Mouse (Mus musculus) WW6 (cell line): Measurements from ENCODE around the gene Hmga2.

Experiments
- DNase-seq: peaks from one replicate; pipeline ENCODE4 v3.0.0-alpha.2; 2013; ENCODE audit warnings: low read depth, low spot score

Gene Hmga2

DNA sequence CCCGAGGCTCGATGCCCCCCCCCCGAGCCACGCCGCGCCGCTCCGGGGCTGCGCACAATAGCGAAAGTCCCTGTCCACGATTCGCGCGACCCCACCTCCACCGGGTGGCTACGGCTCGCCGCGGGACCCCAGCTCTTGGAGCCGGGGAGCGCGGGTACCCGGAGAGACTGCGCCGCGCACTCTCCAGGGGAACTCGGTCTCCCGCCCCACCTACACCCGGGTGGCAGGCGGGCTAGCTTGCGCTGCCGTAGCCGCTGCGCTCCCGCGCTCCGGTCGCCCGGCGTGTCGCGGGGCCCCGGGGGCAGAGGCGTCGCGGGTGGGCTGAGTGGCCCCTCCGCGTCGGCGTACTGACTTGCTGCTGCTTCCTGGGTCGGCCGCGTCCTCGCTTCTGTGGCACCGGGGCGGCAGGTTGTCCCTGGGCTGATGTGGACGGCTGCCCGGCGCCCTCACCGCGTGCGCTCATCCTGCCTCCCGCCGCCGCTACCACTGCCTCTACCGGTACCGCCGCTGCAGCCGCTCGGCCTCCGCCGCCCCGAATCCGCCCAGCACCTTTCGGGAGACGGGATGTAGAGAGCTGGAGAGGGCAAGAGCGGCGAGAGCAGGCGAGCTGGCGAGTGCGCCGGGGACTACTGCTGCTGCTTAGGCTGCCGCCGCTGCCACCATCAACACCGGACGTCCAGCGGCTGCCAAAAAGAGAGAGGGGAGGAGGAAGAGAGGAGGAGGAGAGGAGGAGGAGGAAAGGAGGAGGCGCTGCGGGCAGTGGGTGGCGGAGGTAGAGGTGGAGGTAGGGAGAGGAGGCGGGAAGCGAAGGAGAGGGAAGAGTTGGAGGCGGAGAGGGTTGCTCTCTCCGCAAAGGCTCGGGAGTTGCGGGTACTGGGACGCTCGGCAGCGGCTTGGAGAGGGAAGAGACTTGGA lies at the start of gene Hmga2:
Gene Hmga2, minus strand, starts transcription at position 869 of the 915 bp plus-strand sequence.
- no peak for DNase-seq

DNA sequence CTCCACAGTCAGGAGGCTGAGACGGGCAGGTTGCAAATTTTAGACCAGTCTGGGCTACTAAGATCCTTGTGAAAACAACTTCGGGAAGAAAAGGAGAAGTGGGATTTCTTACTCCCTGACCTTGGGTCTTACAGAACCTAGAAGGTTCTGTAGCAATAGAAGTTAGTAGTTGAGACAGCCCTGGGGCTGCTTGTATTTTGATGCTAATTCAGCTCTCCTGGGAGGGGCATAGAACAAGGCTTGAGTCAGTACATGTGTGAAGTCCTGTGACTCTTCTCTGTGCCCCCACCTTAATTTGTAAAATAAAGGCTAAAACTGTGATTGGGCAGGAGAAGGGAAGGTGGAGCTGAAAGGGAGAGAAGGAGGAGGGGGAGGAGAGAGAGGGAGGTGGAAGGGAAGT lies 46.7 kb upstream of the Hmga2 start:
- DNase-seq, result peak; percentile 58

DNA sequence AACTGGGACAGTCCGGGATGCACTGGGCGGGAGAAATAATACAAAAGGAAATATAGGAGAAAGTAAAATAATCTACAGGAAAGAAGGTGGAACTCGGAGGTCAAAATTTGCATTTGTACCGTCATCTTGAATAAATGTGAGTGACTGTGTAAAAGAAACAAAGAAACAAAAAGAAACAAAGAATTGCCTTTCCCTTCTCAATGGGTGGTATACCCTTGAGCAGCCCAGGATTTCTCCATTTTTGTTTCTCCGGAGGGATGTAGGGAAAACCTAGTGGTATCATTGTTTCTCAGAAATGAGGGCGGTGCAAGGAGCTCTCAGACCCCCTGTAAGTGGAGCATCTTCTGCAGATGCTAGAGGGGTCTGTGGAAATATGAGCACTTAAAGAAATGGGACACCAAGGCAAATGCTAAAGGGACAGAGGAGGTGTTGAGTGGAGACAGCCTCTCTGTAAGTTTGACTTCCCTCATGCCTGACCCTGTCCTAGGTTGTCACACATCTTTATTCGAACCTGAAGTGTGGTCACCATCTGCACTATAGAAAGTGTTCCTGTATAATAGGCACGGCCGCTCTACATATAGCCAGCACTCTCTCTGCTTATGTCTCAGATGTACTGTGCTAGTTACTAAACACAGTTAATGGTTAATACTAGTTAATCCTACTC lies 45.8 kb upstream of the Hmga2 start:
- DNase-seq, result no peak

DNA sequence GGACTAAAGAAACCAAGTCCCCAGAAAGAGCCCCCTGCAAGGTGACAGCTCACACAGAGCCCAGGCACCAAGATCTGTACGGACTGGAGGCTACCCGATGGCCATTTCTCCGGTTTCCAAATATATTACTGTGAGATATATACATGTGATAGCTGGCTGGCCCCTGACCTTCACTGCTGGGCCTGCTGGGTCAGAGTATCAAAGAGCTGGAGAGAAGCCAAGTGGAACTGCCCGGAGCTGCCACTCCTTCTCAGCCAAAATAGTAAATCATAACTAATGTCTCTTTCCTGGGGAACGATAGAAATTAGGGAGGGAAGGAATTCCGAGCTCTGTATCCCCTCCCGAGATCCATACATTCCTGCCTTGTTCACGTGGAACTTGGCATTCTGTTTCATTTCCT lies 40.0 kb upstream of the Hmga2 start:
- DNase-seq, result no peak

DNA sequence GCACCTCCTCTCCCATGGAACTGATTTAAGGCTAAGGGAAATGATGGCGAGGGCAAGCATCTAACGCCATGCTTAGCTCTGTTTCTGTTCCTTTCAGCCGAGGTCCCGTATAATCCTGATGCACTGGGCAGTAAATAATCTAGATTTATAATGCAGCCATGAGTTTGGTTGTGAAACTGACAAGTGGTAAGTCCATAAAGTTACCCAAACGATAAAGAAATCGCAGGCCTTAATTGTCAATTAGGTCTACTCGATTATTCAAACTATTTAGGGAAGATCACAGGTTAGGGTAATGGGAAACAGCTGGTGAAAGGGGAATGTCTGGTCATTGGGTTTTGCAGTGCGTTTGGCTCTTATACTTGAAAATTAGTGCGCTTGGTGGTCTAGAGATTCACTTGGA lies 37.5 kb upstream of the Hmga2 start:
- DNase-seq, result no peak

DNA sequence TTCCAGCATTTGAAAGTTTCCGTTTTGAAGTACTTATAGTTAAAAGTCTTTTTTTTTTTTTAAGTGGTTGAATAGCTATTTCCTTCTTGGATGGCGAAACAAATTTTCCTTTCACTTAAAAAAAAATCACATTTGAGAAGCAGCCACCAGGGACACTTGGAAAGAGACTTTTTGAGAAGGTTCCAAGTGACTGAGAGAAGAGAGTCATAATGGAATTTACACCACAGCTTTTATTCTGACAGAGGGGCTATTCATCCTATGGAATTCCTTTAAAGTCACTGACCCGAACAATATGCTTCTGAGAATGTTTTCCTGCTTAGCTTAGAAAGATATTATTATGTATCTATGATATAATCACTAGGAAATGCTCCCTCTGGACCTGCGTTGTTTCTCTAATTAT lies 36.7 kb upstream of the Hmga2 start:
- DNase-seq, result no peak

DNA sequence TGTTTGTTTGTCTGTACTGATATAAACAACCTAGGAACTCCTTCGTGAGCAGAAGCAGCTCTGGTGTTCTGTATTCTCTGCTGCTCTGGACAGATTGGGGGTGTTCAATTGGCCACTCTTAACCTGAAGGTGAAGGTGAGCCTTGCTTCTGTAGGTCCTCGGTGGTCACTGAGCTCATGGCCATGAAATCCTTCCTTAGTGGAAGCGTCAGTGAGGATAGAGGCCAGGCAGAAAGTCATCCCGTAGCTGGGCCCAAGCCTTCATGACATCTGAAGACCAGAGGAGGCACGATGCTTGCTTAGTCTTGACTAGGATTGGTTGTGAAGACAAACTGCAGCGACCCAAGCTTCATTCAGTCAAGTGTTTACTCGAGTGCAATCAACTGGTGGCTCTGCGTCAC lies 35.9 kb upstream of the Hmga2 start:
- DNase-seq, result no peak

DNA sequence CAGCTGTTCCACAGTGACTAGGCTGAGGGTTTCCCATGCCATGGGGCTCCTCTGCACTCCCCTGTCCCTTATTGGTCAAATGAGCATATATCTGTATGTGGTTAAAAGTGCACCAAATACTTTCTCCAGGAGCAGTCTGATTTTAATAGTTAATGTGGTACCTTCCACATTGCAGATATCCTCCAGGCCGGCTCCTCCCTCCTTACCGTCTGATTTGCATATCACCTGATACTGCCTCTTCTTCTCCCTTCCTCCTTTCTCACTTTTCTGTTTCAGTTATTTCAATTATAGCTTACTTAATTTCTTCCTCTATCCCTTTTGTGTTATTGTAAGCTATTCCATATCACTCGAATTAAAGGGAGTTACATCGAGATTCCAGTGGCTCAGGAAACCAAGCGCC lies 27.7 kb upstream of the Hmga2 start:
- DNase-seq, result no peak

DNA sequence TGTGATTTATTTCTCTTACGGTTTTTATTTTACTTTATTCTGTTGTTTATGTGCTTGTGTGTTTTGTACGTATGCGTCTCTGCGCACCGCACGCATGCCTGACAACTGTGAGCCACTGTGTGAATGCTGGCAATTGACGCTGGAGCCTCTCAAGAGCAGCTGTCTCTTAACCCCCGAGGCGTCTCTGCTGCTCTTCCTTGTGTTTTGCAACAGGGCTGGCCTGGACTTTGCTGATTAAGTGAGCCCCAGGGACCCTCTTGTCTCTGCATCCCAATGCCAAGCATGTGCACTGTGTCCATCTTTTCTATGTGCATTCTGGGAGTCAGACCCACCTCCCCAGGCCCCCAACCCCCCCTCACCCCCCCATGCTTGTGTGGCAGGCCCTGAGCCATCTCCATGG lies 24.5 kb upstream of the Hmga2 start:
- no peak for DNase-seq

DNA sequence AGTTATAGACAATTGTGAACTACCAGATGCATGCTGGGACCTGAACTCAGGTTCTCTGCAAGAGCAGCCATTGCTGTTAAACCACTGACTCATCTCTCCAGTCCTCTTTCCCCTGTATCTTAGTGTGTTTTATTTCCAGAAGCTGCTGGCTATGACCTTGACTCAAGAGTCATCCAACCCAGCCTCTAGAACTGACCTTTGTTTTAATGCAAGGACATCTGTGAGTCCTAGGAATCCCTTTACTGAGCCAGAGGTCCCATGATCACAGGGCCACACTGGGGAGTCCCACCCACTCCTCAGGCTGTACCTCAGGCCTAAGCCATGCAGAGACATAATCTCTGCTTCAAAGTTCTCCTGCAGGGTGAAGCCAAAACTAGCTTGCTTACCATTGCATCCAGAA lies 21.8 kb upstream of the Hmga2 start:
- DNase-seq, result no peak

DNA sequence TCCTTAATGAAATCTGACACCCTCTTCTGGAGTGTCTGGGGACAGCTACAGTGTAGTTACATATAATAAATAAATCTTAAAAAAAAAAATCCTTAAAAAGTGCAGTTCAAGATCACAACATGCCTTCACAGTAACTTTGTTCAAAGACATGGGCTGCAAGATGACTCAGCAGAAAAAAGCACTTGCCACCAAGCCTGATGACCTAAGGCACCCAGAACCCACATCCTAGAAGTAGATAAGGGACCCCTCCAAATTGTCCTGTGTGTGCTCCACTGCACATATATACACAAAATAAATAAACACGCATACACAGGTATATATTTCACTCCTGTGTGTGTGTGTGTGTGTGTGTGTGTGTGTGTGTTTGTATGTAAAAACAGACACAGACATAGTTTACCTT lies 18.4 kb upstream of the Hmga2 start:
- no peak for DNase-seq

DNA sequence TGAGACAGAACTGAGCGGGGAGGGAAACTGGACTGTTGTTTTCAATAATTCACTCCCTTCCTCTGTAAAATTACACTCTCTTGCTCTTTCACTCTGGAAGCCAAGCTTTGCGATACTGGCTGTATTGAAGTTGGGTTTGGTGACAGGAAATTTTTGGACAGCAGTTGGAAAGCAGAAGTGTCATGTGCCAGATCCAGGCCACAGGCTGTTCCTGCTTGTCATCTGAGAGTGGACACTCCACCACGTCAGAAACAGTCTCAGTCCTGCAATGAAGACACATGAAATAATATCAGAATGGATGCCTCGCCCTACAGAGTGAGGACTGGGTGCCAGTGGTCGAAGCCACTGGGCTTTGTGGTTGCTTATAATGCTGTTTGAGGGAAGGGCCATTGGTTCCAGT lies 15.2 kb upstream of the Hmga2 start:
- DNase-seq, result no peak

DNA sequence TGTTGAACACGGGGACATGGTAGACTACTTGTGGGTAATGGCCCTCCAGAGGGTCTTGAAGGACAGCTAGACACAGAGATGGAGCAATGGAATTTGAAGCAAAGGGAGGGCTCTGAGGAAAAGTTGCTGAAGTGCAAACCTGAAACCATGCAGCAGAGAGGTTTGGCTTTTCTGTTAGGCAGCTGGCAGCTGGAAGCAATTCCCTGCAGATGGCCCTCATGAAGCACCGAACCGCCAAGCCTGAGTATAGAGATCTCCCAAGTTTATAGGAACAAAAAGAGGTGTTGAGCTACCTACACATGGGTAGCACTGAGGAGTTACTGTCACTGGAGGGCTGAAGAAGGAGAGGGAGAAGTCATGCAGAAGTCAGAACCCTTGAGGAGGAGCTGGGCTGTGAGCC lies 13.3 kb upstream of the Hmga2 start:
- DNase-seq, result no peak

DNA sequence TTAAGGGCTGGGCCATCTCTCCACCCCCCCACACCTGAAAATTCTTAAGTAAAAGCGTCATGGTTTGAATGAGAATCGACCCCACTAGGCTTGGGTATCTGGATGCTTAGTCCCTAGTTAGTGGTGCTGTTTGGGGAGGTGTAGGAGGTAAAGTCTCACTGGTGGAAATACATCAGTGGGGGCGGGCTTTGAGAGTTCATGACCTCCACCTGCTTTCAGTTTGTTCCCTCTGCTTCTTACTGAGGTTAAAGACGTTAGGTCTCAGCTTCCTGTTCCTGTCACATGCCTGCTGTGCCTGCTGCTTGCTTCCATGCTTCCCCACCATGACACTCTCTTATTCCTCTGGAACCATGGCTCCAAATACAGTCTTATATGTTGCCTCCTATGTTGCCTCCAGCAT lies 12.3 kb upstream of the Hmga2 start:
- no peak for DNase-seq

DNA sequence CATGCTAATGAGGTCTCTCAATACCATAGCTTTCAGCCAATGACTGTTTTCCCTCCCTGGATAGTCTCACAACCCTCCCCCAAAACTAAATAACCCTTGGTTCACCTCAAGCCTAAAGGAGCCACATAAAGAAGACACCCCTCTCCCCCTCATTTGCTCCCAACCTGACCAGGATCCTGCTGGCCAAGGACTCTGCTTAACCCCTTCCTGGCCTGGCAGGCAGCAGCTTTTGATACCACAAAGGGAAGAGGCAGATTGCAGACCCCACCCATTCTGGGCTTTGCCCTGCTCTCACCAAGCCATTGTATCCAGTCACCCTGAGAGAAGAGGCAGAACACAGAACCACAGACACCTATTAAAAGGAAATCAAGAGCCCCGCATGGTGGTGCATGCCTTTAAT lies 11.6 kb upstream of the Hmga2 start:
- no peak for DNase-seq

DNA sequence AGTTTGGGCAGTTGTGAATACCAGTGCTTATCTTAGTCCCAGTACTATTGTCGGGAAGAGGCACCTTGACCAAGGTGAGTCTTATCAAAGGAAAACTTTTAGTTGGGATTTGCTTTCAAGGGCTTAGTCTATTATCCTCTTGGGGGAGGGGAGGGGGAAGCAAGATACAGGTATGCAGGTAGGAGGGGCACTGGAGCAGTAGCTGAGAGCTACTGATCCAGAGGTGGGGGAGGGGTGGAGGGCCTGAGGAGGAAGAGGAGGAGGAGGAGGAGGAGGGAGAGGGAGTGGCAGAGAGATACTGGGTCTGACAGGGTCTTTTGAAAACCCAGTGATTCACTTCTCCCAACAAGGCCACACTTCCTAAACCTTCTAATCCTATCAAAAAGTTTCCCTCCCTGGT lies 9.2 kb upstream of the Hmga2 start:
- no peak for DNase-seq

DNA sequence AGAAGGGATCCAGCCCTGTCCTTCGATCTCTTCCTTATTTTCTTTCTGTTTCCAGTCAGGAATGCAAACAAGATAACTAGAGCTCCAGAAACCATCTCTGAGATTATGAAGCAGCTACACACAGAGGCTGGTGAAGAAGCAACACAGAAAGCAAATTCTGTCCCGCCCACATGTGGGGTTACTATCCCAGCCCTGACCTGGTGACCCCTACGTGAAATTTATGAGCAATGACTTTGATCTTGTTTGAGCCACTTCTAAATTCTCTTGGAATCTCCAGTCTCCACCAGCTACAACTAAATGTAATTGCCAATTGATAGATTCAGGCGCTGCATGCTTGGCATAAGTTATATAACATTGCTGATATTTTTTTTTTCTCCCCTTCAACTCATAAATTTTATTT lies 7.9 kb upstream of the Hmga2 start:
- DNase-seq, result no peak

DNA sequence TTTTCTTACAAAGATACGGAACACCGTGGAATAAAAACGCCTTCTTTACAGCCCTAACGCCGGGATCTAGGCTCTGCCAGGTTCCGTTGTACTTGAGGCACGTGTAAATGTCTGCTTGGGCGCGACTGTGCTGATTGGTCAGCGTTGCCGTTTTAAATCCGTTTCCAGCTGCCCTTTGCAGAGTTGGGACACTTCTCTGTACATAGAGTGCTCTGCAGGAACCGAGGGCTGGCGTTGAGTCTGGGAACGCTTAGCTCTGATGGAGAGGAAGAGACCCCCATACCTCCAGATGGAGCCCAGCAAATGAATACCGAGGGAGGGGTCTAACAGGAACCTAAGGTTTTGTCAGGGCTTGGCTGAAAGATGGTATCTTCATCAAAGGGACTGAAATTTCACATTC lies 1.9 kb upstream of the Hmga2 start:
- no peak for DNase-seq

DNA sequence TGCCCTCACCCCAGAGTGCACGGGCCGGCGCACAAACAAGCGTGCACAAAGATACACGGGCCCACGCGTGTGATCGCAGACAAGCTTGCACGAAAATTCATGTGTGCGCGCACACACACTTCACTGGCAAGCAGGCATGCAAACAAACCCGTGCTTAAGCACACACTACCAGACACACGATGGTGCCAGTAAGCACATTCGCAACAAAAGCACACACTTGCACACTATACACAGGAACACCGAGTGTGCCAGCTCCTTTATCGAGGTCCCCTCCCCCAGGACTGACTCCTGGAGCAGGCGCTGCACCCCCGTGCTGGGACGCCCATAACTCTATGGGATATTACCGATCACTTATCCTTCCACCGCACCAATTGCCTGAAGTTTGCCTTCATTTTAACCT lies 1.2 kb upstream of the Hmga2 start:
- no peak for DNase-seq

DNA sequence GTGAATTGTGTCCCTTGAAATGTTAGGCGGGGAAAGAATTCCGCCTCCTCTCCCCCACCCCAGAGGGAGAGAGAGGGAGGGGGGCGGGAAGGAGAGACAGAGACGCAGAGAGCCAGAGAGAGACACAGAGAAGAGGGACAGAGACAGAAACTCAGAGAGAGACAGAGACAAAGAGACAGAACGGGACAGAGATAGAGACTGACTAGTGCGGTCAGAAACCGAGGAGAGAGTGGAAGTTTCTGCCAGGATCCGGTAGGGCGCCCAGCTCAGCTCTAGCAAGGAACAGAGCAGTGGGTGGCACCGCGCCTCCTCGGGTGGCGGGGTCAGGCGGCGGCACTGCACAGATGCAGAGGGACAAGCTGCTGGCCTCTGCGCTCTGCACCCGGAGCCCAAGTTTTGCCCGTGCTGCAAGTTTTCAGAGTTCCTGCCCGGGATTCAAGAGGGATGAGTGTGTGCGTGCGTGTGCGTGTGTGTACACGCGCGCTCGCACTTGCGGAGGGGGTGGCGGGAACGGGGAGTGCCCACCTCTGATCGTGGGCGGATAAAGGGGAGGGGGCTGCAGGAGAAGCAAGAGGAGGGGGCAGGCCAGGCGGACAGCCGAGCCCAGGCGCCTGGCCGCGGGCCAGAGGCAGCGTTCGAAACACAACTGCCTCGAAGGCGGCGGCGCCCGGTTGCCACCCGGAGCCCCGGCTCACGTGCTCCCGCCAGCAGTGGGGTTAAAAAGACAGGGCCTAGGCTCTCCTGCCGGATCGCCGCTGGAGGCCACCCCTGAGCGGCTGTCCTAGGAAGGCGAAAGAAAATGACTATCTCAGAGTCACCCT lies 457 bp upstream of the Hmga2 start:
- DNase-seq, result no peak

DNA sequence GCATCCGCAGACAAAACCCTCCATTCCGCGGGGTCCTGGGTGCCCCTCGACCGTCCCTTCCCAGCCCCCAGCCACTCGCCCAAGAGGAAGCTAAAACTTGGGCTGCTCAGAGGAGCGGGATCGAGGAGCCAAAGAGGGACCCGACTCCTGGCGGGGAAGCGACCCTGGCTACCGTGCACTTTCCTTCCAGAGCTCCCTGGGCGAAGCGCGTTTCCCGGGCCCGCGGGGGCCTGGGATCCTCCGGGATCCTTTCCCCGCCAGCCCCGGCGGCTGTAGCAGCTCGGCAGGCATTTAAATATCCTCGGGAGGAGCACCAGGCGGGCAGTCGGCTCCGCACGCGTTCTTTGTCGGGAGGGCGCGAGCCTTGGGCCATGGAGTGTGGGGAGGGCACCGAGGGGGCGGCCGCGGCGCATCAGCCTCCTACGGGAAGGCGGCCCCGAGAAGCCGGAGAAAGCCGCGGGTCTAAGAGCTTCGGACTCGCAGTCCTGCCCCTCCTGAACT lies 1.2 kb downstream of the Hmga2 start:
- DNase-seq, result no peak

DNA sequence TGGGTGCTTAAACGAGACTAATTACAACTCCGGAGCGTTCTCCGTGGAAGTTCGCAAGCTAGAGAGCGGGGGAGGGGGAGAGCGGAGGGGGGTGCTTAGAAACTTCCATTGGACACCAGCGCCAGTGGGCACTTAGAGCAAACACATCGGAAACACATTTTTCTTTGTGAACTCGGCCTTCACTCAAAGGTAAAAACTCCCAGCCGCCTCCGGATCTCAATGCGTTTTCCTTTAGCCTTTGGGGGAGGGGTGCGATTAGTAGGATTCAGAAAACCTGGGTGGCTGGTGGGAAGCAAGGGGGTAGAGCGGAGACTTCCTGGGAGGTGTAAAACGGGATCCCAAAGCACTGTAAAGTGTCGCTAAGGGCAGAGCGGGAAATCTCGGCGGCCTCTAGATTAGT lies 2.0 kb downstream of the Hmga2 start:
- no peak for DNase-seq
